Mouse (Mus musculus) small intestine, adult 2 months (tissue): ENCODE results near the gene Plau.

Experiments
- CTCF ChIP-seq: fragments of 200-500 bp; IDR thresholded peaks from 2 replicates; pipeline ENCODE4 v1.5.1; 2012; ENCODE audit warnings: low read depth, mild to moderate bottlenecking, control low read depth, inconsistent platforms, low read length, moderate library complexity, mixed read lengths; ENCODE audit not compliant: insufficient replicate concordance, insufficient read length; ENCODE audit errors: extremely low read depth
- POLR2A ChIP-seq: fragments of 200-500 bp; IDR thresholded peaks from 2 replicates; pipeline ENCODE4 v1.6.1; 2012; ENCODE audit warnings: low read depth, mild to moderate bottlenecking, control low read depth, inconsistent platforms, low read length, moderate library complexity

- no peak for TF ChIP-seq POLR2A
- TF ChIP-seq CTCF: no peak
Measured at GRCm38 (mm10) chr14:20824517-20824916, 11.9 kb upstream of the Plau start.
